Mouse (Mus musculus) heart, embryonic 12.5 days (tissue): ENCODE data around the gene Klhl11. TPM values are rescaled to one million over a fixed set of nuclear protein-coding genes. Genes with fewer than 3 reads are reported as not detected.

ENCODE experiments used
- ATAC-seq: fragments of 200-750 bp; cut with Nextera tagmentation; 2 replicates; pipeline ENCODE4 v1.8.0; 2017; ENCODE audit warnings: moderate TSS enrichment, moderate library complexity; ENCODE audit not compliant: insufficient number of reproducible peaks, low FRiP score
- H3K27ac ChIP-seq: fragments of 300-500 bp; sonication (generic); 2 replicates; pipeline ENCODE4 v1.5.1; 2016; ENCODE audit warnings: mild to moderate bottlenecking, moderate library complexity; ENCODE audit not compliant: poor library complexity, severe bottlenecking
- H3K27me3 ChIP-seq: fragments of 300-500 bp; sonication (generic); replicated peaks from 2 replicates; pipeline ENCODE4 v1.6.1; 2016; ENCODE audit warnings: mild to moderate bottlenecking, moderate library complexity
- H3K36me3 ChIP-seq: fragments of 300-500 bp; sonication (generic); 2 replicates; pipeline ENCODE4 v1.6.1; 2016; ENCODE audit warnings: mild to moderate bottlenecking, moderate library complexity
- H3K4me1 ChIP-seq: fragments of 300-500 bp; sonication (generic); replicated peaks from 2 replicates; pipeline ENCODE4 v1.6.1; 2016; ENCODE audit warnings: mild to moderate bottlenecking
- H3K4me2 ChIP-seq: fragments of 300-500 bp; sonication (generic); 2 replicates; pipeline ENCODE4 v1.6.1; 2016; ENCODE audit warnings: mild to moderate bottlenecking, moderate library complexity
- H3K4me3 ChIP-seq: fragments of 300-500 bp; sonication (generic); 2 replicates; pipeline ENCODE4 v1.5.1; 2016; ENCODE audit warnings: mild to moderate bottlenecking
- H3K9ac ChIP-seq: fragments of 300-500 bp; sonication (generic); 2 replicates; pipeline ENCODE4 v1.6.1; 2016; ENCODE audit warnings: mild to moderate bottlenecking, moderate library complexity
- H3K9me3 ChIP-seq: fragments of 300-500 bp; sonication (generic); replicated peaks from 2 replicates; pipeline ENCODE4 v1.6.1; 2016; ENCODE audit warnings: mild to moderate bottlenecking, moderate library complexity
- WGBS: fragments of 180-500 bp; shearing (Covaris S2); methylation state at CpG from one replicate; pipeline ENCODE4 v1.1.7; 2016; 5-methylcytosine and 5-hydroxymethylcytosine counted together
- polyA plus RNA-seq: library from polyadenylated mRNA; unstranded; fragments of >200 nt; fragmentation: Nextera tagmentation; extraction: Ambion mirVana; gene quantifications from 2 replicates; pipeline ENCODE4 v1.2.1, GENCODE M21; 2016

Klhl11 gene
- polyA plus RNA-seq, result 9.5 and 9.8 TPM in 2 replicates

DNA sequence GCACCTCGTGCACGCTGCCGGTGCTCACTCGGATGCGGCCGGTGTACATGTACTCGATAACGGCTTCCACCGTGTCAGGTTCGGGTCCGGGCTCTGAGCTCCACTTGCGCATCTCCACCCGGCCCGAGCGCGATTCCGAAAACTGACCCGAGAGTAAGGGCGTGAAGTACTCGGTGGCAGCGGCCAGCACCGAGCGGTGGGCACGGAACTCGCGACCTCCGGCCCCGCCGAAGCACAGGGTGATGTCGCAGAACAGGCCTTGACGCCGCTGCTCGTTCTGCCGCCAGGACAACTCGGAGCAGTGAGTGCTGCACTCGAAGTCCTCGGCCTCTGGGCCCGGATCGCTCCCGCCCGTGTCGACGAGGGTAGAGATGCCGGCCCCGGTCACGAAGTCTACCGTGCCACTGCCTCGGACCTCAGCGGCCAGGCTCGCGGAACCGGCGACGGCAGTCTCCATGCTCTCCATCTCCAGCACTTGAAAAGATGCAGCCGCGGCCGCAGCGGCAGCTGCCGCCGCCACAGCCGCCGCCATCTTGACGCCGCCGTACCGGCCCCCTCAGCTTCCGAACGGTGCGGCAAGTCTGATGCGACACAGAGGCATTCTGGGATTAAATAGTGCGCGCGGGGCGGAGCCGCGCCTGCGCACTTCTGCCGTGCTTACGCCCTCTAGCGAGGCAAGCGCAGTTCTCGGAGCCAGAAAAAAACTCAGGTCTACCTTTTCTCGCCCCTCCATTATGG is at the start of gene Klhl11:
Gene Klhl11, minus strand, starts transcription at position 545 of the 738 bp plus-strand sequence.
- H3K4me2 ChIP-seq, result peak within 1 kb of the TSS; percentile 99
- peak; percentile 90 for ATAC-seq
- H3K9me3 ChIP-seq, result no peaks in the 10 kb centered on the region
- H3K27me3 ChIP-seq, result no peaks in the 10 kb centered on the region
- H3K4me1 ChIP-seq, result peaks cover 19% of the 10 kb centered on the region
- H3K4me3 ChIP-seq, result peak within 1 kb of the TSS; percentile 83
- under 1% methylated on average over 83 of the region's 83 CpGs for WGBS
- H3K27ac ChIP-seq, result peak within 1 kb of the TSS; percentile 56
- peak within 1 kb of the TSS; percentile 96 for H3K9ac ChIP-seq
- peaks cover 18% of the 10 kb centered on the region for H3K36me3 ChIP-seq

- Histone ChIP-seq H3K9ac (no peak overlapping the region), H3K9me3 (no peaks in the 10 kb centered on the region), H3K4me2 (no peak overlapping the region), H3K27me3 (no peaks in the 10 kb centered on the region), H3K36me3 (peaks cover 83% of the 10 kb centered on the region), H3K4me3 (no peak overlapping the region), H3K27ac (no peak overlapping the region), H3K4me1 (peaks cover 16% of the 10 kb centered on the region)
- no peak for ATAC-seq
- WGBS, result 84% methylated on average over 15 of the region's 15 CpGs
Measured at GRCm38 (mm10) chr11:100520838-100521237, 48.3 kb upstream of the Klhl11 start.

DNA sequence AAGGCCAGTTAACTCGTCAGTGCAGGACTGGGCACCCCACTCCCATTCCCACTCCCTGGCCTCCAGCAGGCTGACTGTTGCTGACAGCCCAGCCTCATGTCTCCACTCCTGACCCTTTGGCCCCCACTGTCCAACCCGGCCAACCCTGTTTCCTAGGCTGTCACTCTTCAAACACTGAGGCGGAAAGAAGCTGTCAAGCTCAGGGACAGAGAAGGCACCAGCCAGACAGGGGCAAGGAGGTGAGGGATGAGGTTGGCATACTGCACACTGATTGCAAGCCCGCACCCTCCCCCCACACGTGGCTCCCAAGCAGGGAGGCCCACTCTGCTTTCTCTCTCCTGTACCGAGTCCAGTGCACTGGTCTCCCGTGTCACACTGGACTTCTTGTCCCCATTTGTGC is 46.6 kb upstream of the Klhl11 start:
- Histone ChIP-seq H3K4me1 (no peaks in the 10 kb centered on the region; the same call in 1 of the 2 replicates), H3K9ac (no peak overlapping the region), H3K27ac (no peak overlapping the region), H3K4me3 (no peak overlapping the region), H3K9me3 (no peaks in the 10 kb centered on the region), H3K36me3 (peaks cover 96% of the 10 kb centered on the region), H3K4me2 (no peak overlapping the region), H3K27me3 (no peaks in the 10 kb centered on the region)
- ATAC-seq, result no peak
- WGBS, result 84% methylated on average over 7 of the region's 7 CpGs

DNA sequence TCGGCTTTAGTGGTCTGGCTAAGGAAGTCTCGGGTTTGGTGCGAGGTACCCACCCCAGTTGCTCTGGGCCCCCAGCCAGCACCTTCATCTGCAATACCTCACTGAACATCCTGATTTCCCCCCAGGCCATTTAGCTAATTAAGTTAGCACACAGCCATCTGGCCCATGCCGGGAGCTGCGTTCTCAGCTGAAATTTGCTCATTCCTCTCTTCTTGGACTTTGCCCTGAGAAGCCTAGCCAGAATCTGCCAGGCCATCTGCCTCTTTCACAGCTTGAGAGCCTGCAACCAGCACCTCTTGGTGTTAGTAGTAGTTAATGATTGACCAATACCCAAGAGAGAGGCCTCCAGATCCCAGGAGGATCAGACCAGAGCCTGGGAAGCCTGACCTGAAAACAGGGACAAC is 45.6 kb upstream of the Klhl11 start:
- 88% methylated on average over 5 of the region's 5 CpGs for WGBS
- Histone ChIP-seq H3K27ac (no peak overlapping the region), H3K36me3 (peaks cover 97% of the 10 kb centered on the region)

DNA sequence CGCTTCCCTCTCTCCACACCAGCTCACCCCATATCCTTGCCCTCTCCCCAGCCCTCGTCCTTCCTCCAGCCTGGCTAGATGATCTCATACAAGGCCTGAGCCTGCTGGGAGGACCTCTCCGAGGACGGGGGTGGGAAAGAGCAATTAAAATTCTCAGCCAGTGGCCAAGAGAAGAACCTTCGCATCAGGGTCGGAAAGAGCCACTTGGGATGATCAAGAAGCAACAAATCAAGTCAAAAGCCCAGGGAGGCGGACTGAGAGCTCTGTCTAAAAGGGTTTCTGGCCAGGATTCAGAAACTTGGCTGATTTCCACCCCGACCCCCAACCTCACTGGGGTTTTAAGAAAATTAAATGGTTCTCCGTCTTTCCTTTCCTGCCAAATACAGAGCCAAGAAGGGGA is 43.8 kb upstream of the Klhl11 start:
- no peak for ATAC-seq
- no peaks in the 10 kb centered on the region for H3K4me1 ChIP-seq
- no peaks in the 10 kb centered on the region for H3K9me3 ChIP-seq
- no peak overlapping the region for H3K9ac ChIP-seq
- peaks cover 95% of the 10 kb centered on the region for H3K36me3 ChIP-seq
- no peak overlapping the region for H3K27ac ChIP-seq
- H3K27me3 ChIP-seq, result no peaks in the 10 kb centered on the region
- 81% methylated on average over 9 of the region's 9 CpGs for whole genome bisulfite sequencing
- H3K4me2 ChIP-seq, result no peak overlapping the region
- H3K4me3 ChIP-seq, result no peak overlapping the region

More for the DNA sequence above, 45.6 kb upstream of the Klhl11 start:
- Histone ChIP-seq H3K4me3 (no peak overlapping the region), H3K4me2 (no peak overlapping the region), H3K27me3 (no peaks in the 10 kb centered on the region), H3K4me1 (no peaks in the 10 kb centered on the region), H3K9ac (no peak overlapping the region), H3K9me3 (no peaks in the 10 kb centered on the region)
- no peak for ATAC-seq

GRCm38 (mm10) chr11:100515789-100516188 is 43.2 kb upstream of the Klhl11 start:
- Histone ChIP-seq H3K9ac (no peak overlapping the region), H3K4me3 (no peak overlapping the region), H3K27me3 (no peaks in the 10 kb centered on the region), H3K27ac (no peak overlapping the region), H3K9me3 (no peaks in the 10 kb centered on the region), H3K4me1 (no peaks in the 10 kb centered on the region), H3K36me3 (peaks cover 94% of the 10 kb centered on the region), H3K4me2 (no peak overlapping the region)
- ATAC-seq, result no peak
- 90% methylated on average over 9 of the region's 9 CpGs for WGBS

DNA sequence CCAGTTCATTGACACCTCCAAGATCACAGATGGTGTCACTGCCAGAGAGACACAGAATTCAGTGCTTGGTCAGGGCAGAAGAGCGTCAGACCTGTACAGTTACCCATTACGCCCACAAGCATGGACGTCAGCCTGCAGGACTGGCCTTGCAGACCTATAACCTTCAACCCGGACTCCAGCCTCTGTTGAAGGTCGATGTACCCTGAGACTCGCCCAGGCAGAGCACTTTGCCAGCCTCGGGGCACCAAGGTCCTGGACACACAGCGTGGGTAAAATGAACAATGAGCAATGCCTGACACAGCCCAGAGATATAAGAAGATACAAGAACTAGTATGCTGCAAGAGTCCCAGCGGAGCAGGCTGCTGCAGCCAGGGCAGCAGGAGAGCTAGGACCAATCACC is 42.5 kb upstream of the Klhl11 start:
- no peaks in the 10 kb centered on the region for H3K27me3 ChIP-seq
- 83% methylated on average over 9 of the region's 9 CpGs for WGBS
- no peak overlapping the region for H3K27ac ChIP-seq
- peaks cover 88% of the 10 kb centered on the region for H3K36me3 ChIP-seq
- no peaks in the 10 kb centered on the region for H3K4me1 ChIP-seq
- H3K4me3 ChIP-seq, result no peak overlapping the region
- ATAC-seq, result no peak
- no peak overlapping the region for H3K4me2 ChIP-seq
- no peaks in the 10 kb centered on the region for H3K9me3 ChIP-seq
- H3K9ac ChIP-seq, result no peak overlapping the region

- H3K9me3 ChIP-seq, result no peaks in the 10 kb centered on the region
- ATAC-seq, result no peak
Measured at GRCm38 (mm10) chr11:100513716-100514115, 41.2 kb upstream of the Klhl11 start.

DNA sequence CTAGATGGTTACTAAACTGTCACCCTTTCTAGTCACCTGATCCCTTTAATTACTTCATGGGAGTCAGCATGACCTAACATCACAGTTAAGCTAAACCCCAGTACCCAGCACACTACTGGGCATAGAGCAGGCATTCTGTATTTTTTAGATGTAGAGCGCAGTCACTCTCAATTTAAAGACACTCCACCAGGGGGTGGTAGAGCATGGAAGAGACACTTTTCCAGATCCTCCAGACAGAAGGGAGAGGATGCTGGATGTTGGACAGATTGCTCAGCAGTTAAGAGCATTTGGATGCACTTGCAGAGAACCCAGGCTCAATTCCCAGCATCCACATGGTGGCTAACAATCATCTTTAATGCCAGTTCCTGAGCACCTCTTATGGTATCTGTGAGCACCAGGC is 39.8 kb upstream of the Klhl11 start:
- no peak overlapping the region for H3K9ac ChIP-seq
- no peak for ATAC-seq
- H3K4me1 ChIP-seq, result no peaks in the 10 kb centered on the region
- H3K27ac ChIP-seq, result no peak overlapping the region
- WGBS, result 93% methylated on average over 1 of the region's 1 CpGs
- no peak overlapping the region for H3K4me2 ChIP-seq
- H3K9me3 ChIP-seq, result no peaks in the 10 kb centered on the region
- no peaks in the 10 kb centered on the region for H3K27me3 ChIP-seq
- peaks cover 85% of the 10 kb centered on the region for H3K36me3 ChIP-seq
- no peak overlapping the region for H3K4me3 ChIP-seq

More at GRCm38 (mm10) chr11:100513716-100514115, 41.2 kb upstream of the Klhl11 start:
- Histone ChIP-seq H3K27me3 (no peaks in the 10 kb centered on the region), H3K4me1 (no peaks in the 10 kb centered on the region), H3K36me3 (peaks cover 87% of the 10 kb centered on the region), H3K4me3 (no peak overlapping the region), H3K27ac (no peak overlapping the region), H3K4me2 (no peak overlapping the region), H3K9ac (no peak overlapping the region)
- 86% methylated on average over 10 of the region's 10 CpGs for WGBS

- Histone ChIP-seq H3K36me3 (peaks cover 88% of the 10 kb centered on the region), H3K9ac (no peak overlapping the region), H3K4me2 (no peak overlapping the region), H3K27ac (no peak overlapping the region), H3K4me3 (no peak overlapping the region), H3K27me3 (no peaks in the 10 kb centered on the region), H3K4me1 (no peaks in the 10 kb centered on the region), H3K9me3 (no peaks in the 10 kb centered on the region)
- WGBS, result 90% methylated on average over 2 of the region's 2 CpGs
- ATAC-seq, result no peak
Measured at GRCm38 (mm10) chr11:100510556-100510955, 38.0 kb upstream of the Klhl11 start.

DNA sequence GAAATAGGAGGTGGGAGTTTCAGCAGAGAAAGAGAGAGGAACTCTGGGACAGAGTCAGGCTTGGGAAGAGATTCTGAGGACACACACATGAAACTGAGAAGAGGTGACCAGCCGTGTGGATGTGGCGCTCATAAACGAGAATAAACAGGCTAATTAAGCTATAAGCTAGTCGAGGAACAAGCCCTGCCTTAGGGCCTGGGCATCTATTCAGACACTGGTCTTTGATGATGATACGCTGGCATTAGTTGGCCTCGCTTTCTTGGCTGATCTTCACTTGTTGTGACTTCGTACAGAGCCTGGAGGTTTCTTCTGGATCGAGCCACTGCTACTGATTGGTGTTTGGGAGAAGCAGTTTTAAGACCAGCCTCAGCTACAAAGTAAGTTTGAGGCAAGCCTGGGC is 33.5 kb upstream of the Klhl11 start:
- Histone ChIP-seq H3K4me2 (no peak overlapping the region), H3K4me3 (no peak overlapping the region), H3K27ac (no peak overlapping the region), H3K27me3 (no peaks in the 10 kb centered on the region), H3K9ac (no peak overlapping the region), H3K4me1 (0 out of 2 replicates have a peak, but pooled peaks cover 3% of the 10 kb centered on the region), H3K36me3 (peaks cover 89% of the 10 kb centered on the region), H3K9me3 (no peaks in the 10 kb centered on the region)
- WGBS, result 93% methylated on average over 8 of the region's 8 CpGs
- no peak for ATAC-seq
